Mouse (Mus musculus): ENCODE measurements around the gene Lrr1.
"Not testable (repeated sequence)": the region's sequence is repeated elsewhere in the genome, so short reads cannot be mapped to it uniquely, and the experiment has no call there.

- not testable (repeated sequence) for TF ChIP-seq CTCF (IDR thresholded peaks at IDR 0.05; ENCODE audit: borderline replicate concordance, control insufficient read depth, extremely low read depth, insufficient read depth, low read length, poor library complexity); POLR2A (IDR thresholded peaks at IDR 0.05; ENCODE audit: control insufficient read depth, extremely low read depth, insufficient read depth, low read length, poor library complexity)
Observed at GRCm38 (mm10) chr12:69160677-69161076, 7.9 kb upstream of the Lrr1 start.

Measured in thymus, adult 2 months (tissue).